Mouse (Mus musculus) right cerebral cortex, adult 18-20 months (tissue): Measurements from ENCODE around the gene Enah.

Experiments
- DNase-seq: peaks from one replicate; pipeline ENCODE4 v3.0.0; 2022; ENCODE audit warnings: mixed read lengths

The Enah gene

GRCm38 (mm10) chr1:182027426-182027979, 7.7 kb upstream of the Enah start:
- DNase-seq = no peak

GRCm38 (mm10) chr1:182026821-182027220, 7.0 kb upstream of the Enah start:
- no peak for DNase-seq

GRCm38 (mm10) chr1:182026120-182026519, 6.3 kb upstream of the Enah start:
- no peak for DNase-seq

GRCm38 (mm10) chr1:182021691-182022299, 2.0 kb upstream of the Enah start:
- DNase-seq = no peak

- DNase-seq = peak; percentile 49
Observed at GRCm38 (mm10) chr1:182020831-182021460, 1.2 kb upstream of the Enah start.

GRCm38 (mm10) chr1:182019266-182019925, 394 bp downstream of the Enah start:
- no peak for DNase-seq

- DNase-seq = peak; percentile 54
Observed at GRCm38 (mm10) chr1:182018397-182019265, 1.2 kb downstream of the Enah start.

- no peak for DNase-seq
Observed at GRCm38 (mm10) chr1:182005831-182006230, 14.0 kb downstream of the Enah start.

GRCm38 (mm10) chr1:181998673-181999072, 21.1 kb downstream of the Enah start:
- DNase-seq = no peak

GRCm38 (mm10) chr1:181997791-181998190, 22.0 kb downstream of the Enah start:
- DNase-seq = no peak

- DNase-seq = no peak
Observed at GRCm38 (mm10) chr1:181993597-181993996, 26.2 kb downstream of the Enah start.

- no peak for DNase-seq
Observed at GRCm38 (mm10) chr1:181988367-181988766, 31.4 kb downstream of the Enah start.

- no peak for DNase-seq
Observed at GRCm38 (mm10) chr1:181987226-181987625, 32.6 kb downstream of the Enah start.

GRCm38 (mm10) chr1:181985880-181986279, 33.9 kb downstream of the Enah start:
- DNase-seq = no peak

GRCm38 (mm10) chr1:181984811-181985210, 35.0 kb downstream of the Enah start:
- DNase-seq = no peak

GRCm38 (mm10) chr1:181980017-181980719, 39.6 kb downstream of the Enah start:
- DNase-seq = peak; percentile 17

GRCm38 (mm10) chr1:181975510-181975909, 44.3 kb downstream of the Enah start:
- no peak for DNase-seq

GRCm38 (mm10) chr1:181974897-181975296, 44.9 kb downstream of the Enah start:
- no peak for DNase-seq

- no peak for DNase-seq
Observed at GRCm38 (mm10) chr1:181965277-181965676, 54.5 kb downstream of the Enah start.

- no peak for DNase-seq
Observed at GRCm38 (mm10) chr1:181963827-181964226, 56.0 kb downstream of the Enah start.

- no peak for DNase-seq
Observed at GRCm38 (mm10) chr1:181963351-181963750, 56.4 kb downstream of the Enah start.

- DNase-seq = no peak
Observed at GRCm38 (mm10) chr1:181960383-181960782, 59.4 kb downstream of the Enah start.
